Mouse (Mus musculus) gastrocnemius, postnatal 10 days (tissue): ENCODE measurements around the gene Sostdc1. TPM values are rescaled to one million over a fixed set of nuclear protein-coding genes. Genes with fewer than 3 reads are reported as not detected.

ENCODE experiments used
- total RNA-seq, 2 experiments: library from RNA; stranded (reverse); gene quantifications; 2 replicates each; pipeline ENCODE4 v1.2.3; 2021

The Sostdc1 gene
- total RNA-seq, 2 experiments from 2014 or later, result 2.5 to 3.6 TPM

Other genes starting within 250 kb of the Sostdc1 start
- gene Ankmy2, start 157.0 kb upstream of the Sostdc1 start, total RNA-seq, result 10 to 100 TPM; 13.0 to 16.5 TPM
- 100 to 1,000 TPM; 149 to 155 TPM for gene Bzw2, start 156.1 kb upstream of the Sostdc1 start, total RNA-seq
- not detected for gene Lrrc72, start 60.7 kb upstream of the Sostdc1 start, total RNA-seq
- gene Ispd, start 67.3 kb downstream of the Sostdc1 start, total RNA-seq, result 1 to 10 TPM; 8.9 to 9.4 TPM
- 1 to 10 TPM; 1.0 to 1.5 TPM for gene D630036H23Rik, start 68.0 kb downstream of the Sostdc1 start, total RNA-seq